Mouse (Mus musculus): ENCODE measurements around the gene Rasl2-9. TPM values are rescaled to one million over a fixed set of nuclear protein-coding genes. Genes with fewer than 3 reads are reported as not detected.

Rasl2-9 gene
- polyA plus RNA-seq, 1 experiment from 2014 or later = 0.34 TPM

GRCm38 (mm10) chr7:5092831-5093510 lies 32.8 kb downstream of the Rasl2-9 start:
- Histone ChIP-seq H3K4me2 (no peak overlapping the region), H3K27me3 (no peaks in the 10 kb centered on the region), H3K27ac (no peak overlapping the region), H3K9me3 (no peaks in the 10 kb centered on the region), H3K9ac (replicated peaks) (no peak overlapping the region), H3K36me3 (peaks cover 96% of the 10 kb centered on the region), H3K4me1 (replicated peaks) (no peaks in the 10 kb centered on the region), H3K4me3 (replicated peaks) (no peak overlapping the region)
- WGBS = 85% methylated on average over 21 of the region's 21 CpGs
- no peak for ATAC-seq (ENCODE audit: insufficient number of reproducible peaks, insufficient read depth, low FRiP score, low TSS enrichment, low read depth)

- no peak for ATAC-seq (ENCODE audit: insufficient number of reproducible peaks, insufficient read depth, low FRiP score, low TSS enrichment, low read depth)
- Histone ChIP-seq H3K36me3 (peaks cover 96% of the 10 kb centered on the region), H3K9me3 (no peaks in the 10 kb centered on the region), H3K4me2 (no peak overlapping the region), H3K4me3 (replicated peaks) (no peak overlapping the region), H3K9ac (replicated peaks) (no peak overlapping the region), H3K27me3 (no peaks in the 10 kb centered on the region), H3K4me1 (replicated peaks) (0 out of 2 replicates have a peak, but pooled peaks cover 4% of the 10 kb centered on the region), H3K27ac (no peak overlapping the region)
- WGBS = 84% methylated on average over 6 of the region's 6 CpGs
Measured at GRCm38 (mm10) chr7:5092381-5092780, 33.4 kb downstream of the Rasl2-9 start.

GRCm38 (mm10) chr7:5091008-5091728 lies 34.6 kb downstream of the Rasl2-9 start:
- Histone ChIP-seq H3K4me2 (no peak overlapping the region), H3K4me1 (replicated peaks) (peaks cover 12% of the 10 kb centered on the region), H3K36me3 (peaks cover 93% of the 10 kb centered on the region), H3K9ac (replicated peaks) (no peak overlapping the region), H3K27ac (no peak overlapping the region), H3K27me3 (no peaks in the 10 kb centered on the region), H3K9me3 (no peaks in the 10 kb centered on the region), H3K4me3 (replicated peaks) (no peak overlapping the region)
- 92% methylated on average over 15 of the region's 15 CpGs for WGBS
- ATAC-seq (ENCODE audit: insufficient number of reproducible peaks, insufficient read depth, low FRiP score, low TSS enrichment, low read depth) = no peak

- Histone ChIP-seq H3K4me2 (no peak overlapping the region), H3K36me3 (peaks cover 91% of the 10 kb centered on the region), H3K27me3 (no peaks in the 10 kb centered on the region), H3K9ac (replicated peaks) (no peak overlapping the region), H3K9me3 (no peaks in the 10 kb centered on the region), H3K4me3 (replicated peaks) (no peak overlapping the region), H3K4me1 (replicated peaks) (peaks cover 15% of the 10 kb centered on the region), H3K27ac (no peak overlapping the region)
- no peak for ATAC-seq (ENCODE audit: insufficient number of reproducible peaks, insufficient read depth, low FRiP score, low TSS enrichment, low read depth)
- 97% methylated on average over 15 of the region's 15 CpGs for WGBS
Measured at GRCm38 (mm10) chr7:5089853-5090252, 35.9 kb downstream of the Rasl2-9 start.

GRCm38 (mm10) chr7:5087886-5088285 lies 37.9 kb downstream of the Rasl2-9 start:
- peaks cover 90% of the 10 kb centered on the region for H3K36me3 ChIP-seq

GRCm38 (mm10) chr7:5086921-5087440 lies 38.8 kb downstream of the Rasl2-9 start:
- 25% methylated on average over 5 of the region's 5 CpGs for WGBS
- H3K27me3 ChIP-seq = no peaks in the 10 kb centered on the region
- H3K4me3 ChIP-seq (replicated peaks) = no peak overlapping the region
- H3K9ac ChIP-seq (replicated peaks) = no peak overlapping the region
- no peak for ATAC-seq (ENCODE audit: insufficient number of reproducible peaks, insufficient read depth, low FRiP score, low TSS enrichment, low read depth)
- peaks cover 84% of the 10 kb centered on the region for H3K36me3 ChIP-seq
- H3K27ac ChIP-seq = no peak overlapping the region
- H3K9me3 ChIP-seq = no peaks in the 10 kb centered on the region
- H3K4me1 ChIP-seq (replicated peaks) = peaks cover 17% of the 10 kb centered on the region
- no peak overlapping the region for H3K4me2 ChIP-seq

More at GRCm38 (mm10) chr7:5087886-5088285, 37.9 kb downstream of the Rasl2-9 start:
- Histone ChIP-seq H3K9me3 (no peaks in the 10 kb centered on the region), H3K27me3 (no peaks in the 10 kb centered on the region), H3K4me3 (replicated peaks) (no peak overlapping the region), H3K27ac (no peak overlapping the region), H3K9ac (replicated peaks) (no peak overlapping the region), H3K4me2 (no peak overlapping the region), H3K4me1 (replicated peaks) (peaks cover 15% of the 10 kb centered on the region)
- ATAC-seq (ENCODE audit: insufficient number of reproducible peaks, insufficient read depth, low FRiP score, low TSS enrichment, low read depth) = no peak
- 86% methylated on average over 4 of the region's 4 CpGs for WGBS

GRCm38 (mm10) chr7:5085512-5085911 lies 40.2 kb downstream of the Rasl2-9 start:
- no peak; the same call in 1 of the 2 replicates for ATAC-seq (ENCODE audit: insufficient number of reproducible peaks, insufficient read depth, low FRiP score, low TSS enrichment, low read depth)
- Histone ChIP-seq H3K9ac (replicated peaks) (no peak overlapping the region), H3K36me3 (peaks cover 71% of the 10 kb centered on the region), H3K27me3 (no peaks in the 10 kb centered on the region), H3K9me3 (no peaks in the 10 kb centered on the region), H3K4me3 (replicated peaks) (no peak overlapping the region), H3K4me2 (no peak overlapping the region), H3K4me1 (replicated peaks) (peaks cover 29% of the 10 kb centered on the region), H3K27ac (no peak overlapping the region)
- 100% methylated on average over 1 of the region's 1 CpGs for WGBS

GRCm38 (mm10) chr7:5083325-5084105 lies 42.2 kb downstream of the Rasl2-9 start:
- H3K36me3 ChIP-seq = peaks cover 62% of the 10 kb centered on the region
- WGBS = 92% methylated on average over 18 of the region's 18 CpGs
- H3K9me3 ChIP-seq = no peaks in the 10 kb centered on the region
- H3K4me1 ChIP-seq (replicated peaks) = peaks cover 29% of the 10 kb centered on the region
- no peak for ATAC-seq (ENCODE audit: insufficient number of reproducible peaks, insufficient read depth, low FRiP score, low TSS enrichment, low read depth)
- no peak overlapping the region for H3K27ac ChIP-seq
- H3K27me3 ChIP-seq = no peaks in the 10 kb centered on the region
- no peak overlapping the region for H3K9ac ChIP-seq (replicated peaks)
- H3K4me3 ChIP-seq (replicated peaks) = no peak overlapping the region
- H3K4me2 ChIP-seq = no peak overlapping the region

- WGBS = 97% methylated on average over 2 of the region's 2 CpGs
- H3K27me3 ChIP-seq = no peaks in the 10 kb centered on the region
- H3K9me3 ChIP-seq = no peaks in the 10 kb centered on the region
- peak overlapping the region; percentile 69; the same call in 1 of the 2 replicates for H3K4me2 ChIP-seq
- H3K36me3 ChIP-seq = peaks cover 63% of the 10 kb centered on the region
- H3K27ac ChIP-seq = no peak overlapping the region
- H3K4me1 ChIP-seq (replicated peaks) = peaks cover 21% of the 10 kb centered on the region
- no peak for ATAC-seq (ENCODE audit: insufficient number of reproducible peaks, insufficient read depth, low FRiP score, low TSS enrichment, low read depth)
- no peak overlapping the region for H3K9ac ChIP-seq (replicated peaks)
- no peak overlapping the region for H3K4me3 ChIP-seq (replicated peaks)
Measured at GRCm38 (mm10) chr7:5081939-5082338, 43.8 kb downstream of the Rasl2-9 start.

- Histone ChIP-seq H3K9ac (replicated peaks) (peak overlapping the region; percentile 98), H3K4me2 (peak overlapping the region; percentile 69), H3K4me1 (replicated peaks) (peaks cover 18% of the 10 kb centered on the region), H3K27ac (no peak overlapping the region), H3K27me3 (no peaks in the 10 kb centered on the region), H3K36me3 (peaks cover 65% of the 10 kb centered on the region), H3K9me3 (no peaks in the 10 kb centered on the region), H3K4me3 (replicated peaks) (peak overlapping the region; percentile 98)
- no peak for ATAC-seq (ENCODE audit: insufficient number of reproducible peaks, insufficient read depth, low FRiP score, low TSS enrichment, low read depth)
- 74% methylated on average over 6 of the region's 6 CpGs for WGBS
Measured at GRCm38 (mm10) chr7:5081241-5081640, 44.5 kb downstream of the Rasl2-9 start.

GRCm38 (mm10) chr7:5080815-5081214 lies 44.9 kb downstream of the Rasl2-9 start:
- WGBS = 12% methylated on average over 6 of the region's 6 CpGs
- H3K9ac ChIP-seq (replicated peaks) = peak overlapping the region; percentile 98
- H3K4me3 ChIP-seq (replicated peaks) = peak overlapping the region; percentile 98
- H3K9me3 ChIP-seq = no peaks in the 10 kb centered on the region
- H3K36me3 ChIP-seq = peaks cover 65% of the 10 kb centered on the region
- H3K4me2 ChIP-seq = peak overlapping the region; percentile 69
- no peak for ATAC-seq (ENCODE audit: insufficient number of reproducible peaks, insufficient read depth, low FRiP score, low TSS enrichment, low read depth)
- no peaks in the 10 kb centered on the region for H3K27me3 ChIP-seq
- peaks cover 14% of the 10 kb centered on the region for H3K4me1 ChIP-seq (replicated peaks)
- H3K27ac ChIP-seq = peak overlapping the region; percentile 94
